ENCODE assay signal across 8 mouse cellular contexts in the genomic region with DNA sequence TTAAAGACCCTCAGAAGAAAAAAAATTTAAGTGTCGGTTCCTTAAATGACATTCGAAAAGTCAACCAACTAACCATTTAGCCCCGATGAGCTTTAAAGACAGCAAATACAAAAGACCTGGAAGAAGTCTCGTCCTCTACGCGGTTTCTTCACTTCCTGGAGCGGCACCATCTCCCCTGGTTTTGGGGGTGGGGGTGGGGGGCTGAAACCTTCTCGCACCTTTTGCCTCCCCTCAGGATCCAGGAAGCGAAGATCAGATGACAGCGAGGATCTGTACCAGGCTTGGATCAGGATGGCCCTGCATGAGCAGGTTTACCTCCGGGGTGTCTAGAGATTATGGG. TPM values are rescaled to one million over a fixed set of nuclear protein-coding genes. Genes with fewer than 3 reads are reported as not detected.
DNase-seq lines count a peak whose midpoint lies in the region; ATAC-seq and TF ChIP-seq lines count a peak whose summit lies in the region.

No protein-coding gene starts in this region.

- WGBS in heart, embryonic 12.5 days = 4% methylated on average over 11 of the region's 11 CpGs
- WGBS in forebrain, embryonic 15.5 days = 3% methylated on average over 11 of the region's 11 CpGs
- 6% methylated on average over 11 of the region's 11 CpGs for WGBS in liver, embryonic 15.5 days (ENCODE audit: insufficient replicate concordance)

- DNase-seq in heart, postnatal 14 days = no peak
- no peak for DNase-seq in retina, embryonic 14.5 days (ENCODE audit: low spot score)
- DNase-seq in ovary, postnatal 36 days (ENCODE audit: low spot score) = no peak
- DNase-seq in left cerebral cortex, postnatal 25 days (ENCODE audit: low spot score in 2 of 2) = no peak

- H3K9me3 ChIP-seq in heart, embryonic 12.5 days (replicated peaks) = no peaks in the 10 kb centered on the region
- H3K9me3 ChIP-seq in E14TG2a.4 (ENCODE audit: low read length) = no peaks in the 10 kb centered on the region
- no peaks in the 10 kb centered on the region for H3K9me3 ChIP-seq in forebrain, embryonic 15.5 days
- H3K9me3 ChIP-seq in liver, embryonic 15.5 days (replicated peaks) = no peaks in the 10 kb centered on the region

- no peak for ATAC-seq in heart, embryonic 12.5 days (ENCODE audit: insufficient number of reproducible peaks, low FRiP score)
- no peak for ATAC-seq in forebrain, embryonic 15.5 days (replicated peaks)
- ATAC-seq in liver, embryonic 15.5 days (ENCODE audit: insufficient read depth) = no peak

- intact Hi-C loops in heart, postnatal 14 days (cut with DNase I) = no loop called here
- intact Hi-C loops in left cerebral cortex, postnatal 25 days (cut with DNase I) = loop anchor here (5.0 kb wide), 1 partner anchor 226 kb away; a partner anchor contains a TSS

- H3K4me2 ChIP-seq in heart, embryonic 12.5 days = peak overlapping the region; percentile 96
- H3K4me2 ChIP-seq in forebrain, embryonic 15.5 days (replicated peaks) = peak overlapping the region; percentile 62
- peak overlapping the region; percentile 96 for H3K4me2 ChIP-seq in liver, embryonic 15.5 days

- H3K36me3 ChIP-seq in heart, embryonic 12.5 days = no peaks in the 10 kb centered on the region
- H3K36me3 ChIP-seq in E14TG2a.4 (ENCODE audit: insufficient read depth, low read length) = no peaks in the 10 kb centered on the region
- no peaks in the 10 kb centered on the region for H3K36me3 ChIP-seq in forebrain, embryonic 15.5 days
- no peaks in the 10 kb centered on the region for H3K36me3 ChIP-seq in liver, embryonic 15.5 days (replicated peaks)

- peak overlapping the region; percentile 64 for H3K9ac ChIP-seq in heart, embryonic 12.5 days
- H3K9ac ChIP-seq in forebrain, embryonic 15.5 days (replicated peaks) = peak overlapping the region; percentile 90
- peak overlapping the region; percentile 26; the same call in 1 of the 2 replicates for H3K9ac ChIP-seq in liver, embryonic 15.5 days

- peaks cover 28% of the 10 kb centered on the region for H3K27me3 ChIP-seq in heart, embryonic 12.5 days (replicated peaks)
- peaks cover 27% of the 10 kb centered on the region for H3K27me3 ChIP-seq in E14TG2a.4 (ENCODE audit: insufficient read depth, low read length)
- H3K27me3 ChIP-seq in forebrain, embryonic 15.5 days = peaks cover 5% of the 10 kb centered on the region; the same call in 1 of the 2 replicates
- peaks cover 31% of the 10 kb centered on the region for H3K27me3 ChIP-seq in liver, embryonic 15.5 days

- no peak for TF ChIP-seq CTCF in E14TG2a.4 (conservative IDR thresholded peaks at IDR 0.05; ENCODE audit: low read length)

- H3K27ac ChIP-seq in heart, embryonic 12.5 days (ENCODE audit: poor library complexity, severe bottlenecking) = no peak overlapping the region
- H3K27ac ChIP-seq in forebrain, embryonic 15.5 days (replicated peaks) = peak overlapping the region; percentile 94
- H3K27ac ChIP-seq in liver, embryonic 15.5 days (replicated peaks) = no peak overlapping the region

- H3K4me3 ChIP-seq in heart, embryonic 12.5 days = peak overlapping the region; percentile 61
- H3K4me3 ChIP-seq in E14TG2a.4 (replicated peaks; ENCODE audit: low read length) = peak overlapping the region; percentile 89
- H3K4me3 ChIP-seq in forebrain, embryonic 15.5 days = peak overlapping the region; percentile 83
- H3K4me3 ChIP-seq in liver, embryonic 15.5 days (replicated peaks) = peak overlapping the region; percentile 62

- peaks cover 26% of the 10 kb centered on the region for H3K4me1 ChIP-seq in heart, embryonic 12.5 days (replicated peaks)
- H3K4me1 ChIP-seq in E14TG2a.4 (replicated peaks; ENCODE audit: low read depth, low read length) = peaks cover 45% of the 10 kb centered on the region
- H3K4me1 ChIP-seq in forebrain, embryonic 15.5 days = peaks cover 29% of the 10 kb centered on the region
- H3K4me1 ChIP-seq in liver, embryonic 15.5 days (replicated peaks) = peaks cover 57% of the 10 kb centered on the region

RNA-seq across cellular contexts. Expression of a gene that starts 6.2 kb away (rescaled TPM):
- polyA plus RNA-seq in heart, embryonic 12.5 days (2016; fragmentation: Nextera tagmentation; extraction: Ambion mirVana) = 12.5 and 15.6 TPM in 2 replicates
- total RNA-seq in heart, postnatal 14 days (2021) = 1 to 10 TPM in 1 of 2 experiments, under 1 TPM in 1; 0.41 to 2.6 TPM
- polyA plus RNA-seq in forebrain, embryonic 15.5 days (2015; fragmentation: Nextera tagmentation; extraction: Ambion mirVana) = 132 and 144 TPM in 2 replicates
- polyA plus RNA-seq in liver, embryonic 15.5 days (2015; fragmentation: Nextera tagmentation; extraction: Ambion mirVana) = 71.5 and 84.4 TPM in 2 replicates
- 100 to 1,000 TPM; 115 to 123 TPM for total RNA-seq in left cerebral cortex, postnatal 25 days (2021)

Comparison
In these comparisons a context has a peak if more than half of its experiments do, and no peak if none do; other contexts are left out.
1. H3K9ac ChIP-seq: peak in every context shown above with its lines; median percentile 90 in forebrain, embryonic 15.5 days; 64 in heart, embryonic 12.5 days; 26 in liver, embryonic 15.5 days.